Mouse (Mus musculus): Measurements from ENCODE around the gene Nbl1.

Gene Nbl1

GRCm38 (mm10) chr4:139032521-139032920 is 60.3 kb downstream of the Nbl1 start:
- DNase-seq (ENCODE audit: low read depth, low spot score), result no peak

Measured in R1 (cell line).